Mouse (Mus musculus): ENCODE measurements around the gene Nbea.

DNA sequence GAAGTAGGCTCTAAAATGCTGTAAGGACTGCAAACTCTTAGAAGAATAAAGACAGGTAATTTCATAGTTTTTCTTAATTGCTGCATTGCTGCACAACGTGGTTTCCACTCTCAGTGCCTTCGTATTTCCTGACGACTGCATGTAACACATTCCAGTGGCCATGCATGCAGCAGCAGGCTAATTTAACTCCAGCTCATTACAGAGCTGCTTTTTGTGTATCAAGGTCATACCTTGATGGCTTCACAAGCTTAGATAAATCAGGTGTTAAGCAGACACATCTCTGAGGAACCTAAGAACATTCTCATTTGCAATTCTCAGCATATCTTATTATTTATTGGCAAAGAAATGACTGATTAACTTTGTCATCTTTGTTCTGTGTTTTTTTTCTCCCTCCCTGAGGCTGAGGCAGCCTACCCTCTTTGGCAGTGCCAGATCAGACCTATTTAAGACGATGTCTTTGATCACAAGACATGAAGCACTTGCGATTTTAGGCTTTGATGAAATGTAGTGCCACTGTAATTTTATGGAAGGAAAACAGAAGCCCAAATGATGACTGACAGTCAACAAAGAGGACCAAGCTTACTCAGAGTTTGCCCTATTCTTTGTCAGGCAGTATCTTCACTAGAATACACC, 368.4 kb downstream of the Nbea start:
- TF ChIP-seq POLR2A (IDR thresholded peaks at IDR 0.05; ENCODE audit: low read depth, low read length) = no peak
- no peak for TF ChIP-seq CTCF (conservative IDR thresholded peaks at IDR 0.05; ENCODE audit: insufficient read depth, insufficient read length, low read depth, low read length)
